Mouse (Mus musculus) midbrain, embryonic 16.5 days (tissue): ENCODE measurements at regions not wholly inside any gene's neighbourhood (a gene's known extent, or its start where the extent isn't known, plus 50 kb on each side); places are given as distances from the start of the nearest gene placed in this dataset.
A peak's percentile ranks its signal among the peaks of the same experiment; 100 is the strongest.

Experiments
- ATAC-seq: fragments of 200-750 bp; cut with Nextera tagmentation; 2 replicates; pipeline ENCODE4 v1.8.0; 2017; ENCODE audit warnings: moderate TSS enrichment
- H3K27ac ChIP-seq: fragments of 300-500 bp; sonication (generic); 2 replicates; pipeline ENCODE4 v1.5.1; 2014; ENCODE audit warnings: mild to moderate bottlenecking, low read length, mixed read lengths
- H3K27me3 ChIP-seq: fragments of 300-500 bp; sonication (generic); 2 replicates; pipeline ENCODE4 v1.6.1; 2014; ENCODE audit warnings: low read depth, low read length, mixed read lengths; ENCODE audit not compliant: control insufficient read depth, insufficient read depth
- H3K36me3 ChIP-seq: fragments of 300-500 bp; sonication (generic); 2 replicates; pipeline ENCODE4 v1.6.1; 2014; ENCODE audit warnings: mild to moderate bottlenecking, low read length, moderate library complexity, mixed read lengths; ENCODE audit not compliant: control insufficient read depth, insufficient read depth
- H3K4me1 ChIP-seq: fragments of 300-500 bp; sonication (generic); 2 replicates; pipeline ENCODE4 v1.6.1; 2014; ENCODE audit warnings: mild to moderate bottlenecking, low read length, mixed read lengths; ENCODE audit not compliant: control insufficient read depth, insufficient read depth
- H3K4me2 ChIP-seq: fragments of 300-500 bp; sonication (generic); 2 replicates; pipeline ENCODE4 v1.6.1; 2014; ENCODE audit warnings: mild to moderate bottlenecking, low read length, mixed read lengths
- H3K4me3 ChIP-seq: fragments of 300-500 bp; sonication (generic); 2 replicates; pipeline ENCODE4 v1.5.1; 2014; ENCODE audit warnings: low read depth, mild to moderate bottlenecking, low read length, moderate library complexity, mixed read lengths
- H3K9ac ChIP-seq: fragments of 300-500 bp; sonication (generic); 2 replicates; pipeline ENCODE4 v1.6.1; 2014; ENCODE audit warnings: low read depth, low read length, mixed read lengths
- H3K9me3 ChIP-seq: fragments of 300-500 bp; sonication (generic); replicated peaks from 2 replicates; pipeline ENCODE4 v1.6.1; 2014; ENCODE audit warnings: mild to moderate bottlenecking, low read length, mixed read lengths; ENCODE audit not compliant: control insufficient read depth, poor library complexity, severe bottlenecking
- WGBS: fragments of 180-500 bp; shearing (Covaris S2); extraction: QIAGEN DNeasy Blood & Tissue Kit; methylation state at CpG from one replicate; pipeline ENCODE4 v1.1.7; 2014; 5-methylcytosine and 5-hydroxymethylcytosine counted together

DNA sequence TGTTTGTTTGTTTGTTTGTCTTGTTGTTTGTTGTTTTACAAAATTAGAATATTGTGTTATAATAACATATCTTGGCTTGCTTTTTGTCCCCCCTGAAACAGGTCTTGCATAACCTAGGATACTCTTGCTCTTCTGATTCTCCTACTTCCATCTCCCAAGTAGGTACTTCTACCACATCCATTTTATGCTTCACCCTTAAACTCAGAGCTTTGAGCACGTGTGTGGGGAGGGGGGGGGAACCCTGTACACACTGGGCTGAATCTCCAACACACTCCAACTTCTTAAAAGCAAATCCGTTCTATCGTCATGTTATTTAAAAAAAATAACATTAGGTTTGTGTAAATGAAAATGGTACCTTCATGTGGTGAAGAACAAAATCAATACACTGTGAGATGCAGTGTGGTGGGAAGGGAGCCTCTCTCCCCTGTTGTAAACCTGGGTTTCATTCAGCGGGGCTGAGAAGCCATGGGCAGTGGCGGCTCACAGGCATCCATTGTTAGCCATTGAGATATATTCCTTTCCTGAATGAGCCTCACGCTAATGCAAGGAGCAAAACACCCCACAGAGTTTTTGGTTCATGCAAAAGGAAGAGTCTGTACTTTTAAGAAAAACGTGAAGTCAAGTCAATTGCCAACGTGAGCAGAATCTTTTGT, 93.6 kb upstream of the Efna5 start:
- Histone ChIP-seq H3K9ac (no peak overlapping the region), H3K36me3 (no peaks in the 10 kb centered on the region), H3K27me3 (no peaks in the 10 kb centered on the region), H3K9me3 (no peaks in the 10 kb centered on the region; the same call in none of the 2 replicates), H3K27ac (no peak overlapping the region), H3K4me3 (no peak overlapping the region), H3K4me1 (peaks cover 11% of the 10 kb centered on the region), H3K4me2 (no peak overlapping the region)
- 31% methylated on average over 8 of the region's 8 CpGs for WGBS
- ATAC-seq: no peak

- WGBS: 69% methylated on average over 6 of the region's 6 CpGs
- ATAC-seq: no peak
- no peaks in the 10 kb centered on the region for H3K36me3 ChIP-seq
- H3K4me1 ChIP-seq: no peaks in the 10 kb centered on the region
- H3K4me2 ChIP-seq: no peak overlapping the region
- no peaks in the 10 kb centered on the region for H3K27me3 ChIP-seq
- H3K9me3 ChIP-seq: no peaks in the 10 kb centered on the region; the same call in none of the 2 replicates
- no peak overlapping the region for H3K27ac ChIP-seq
- no peak overlapping the region for H3K4me3 ChIP-seq
- H3K9ac ChIP-seq: no peak overlapping the region
Observed at GRCm38 (mm10) chr17:62969025-62969424, 87.9 kb upstream of the Efna5 start.

DNA sequence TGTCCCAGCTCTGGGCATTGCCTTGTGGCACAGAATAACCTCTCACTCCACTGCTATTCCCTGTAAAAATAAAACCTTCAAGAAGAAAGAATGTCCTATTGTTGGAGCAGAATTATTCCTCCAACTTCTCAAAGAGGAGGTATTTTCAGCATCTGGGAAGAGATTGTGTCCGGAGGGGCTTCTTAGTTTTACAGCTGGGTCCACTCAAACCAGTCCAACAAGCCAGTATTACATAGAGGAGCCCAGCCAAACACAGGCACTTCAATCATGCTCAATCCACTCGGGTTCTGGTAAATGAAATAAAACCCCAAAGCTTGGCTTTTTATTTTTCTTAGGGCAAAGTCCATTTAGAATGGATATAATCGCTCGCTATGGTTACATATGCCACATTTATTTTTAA, 82.7 kb upstream of the Efna5 start:
- Histone ChIP-seq H3K4me1 (no peaks in the 10 kb centered on the region; the same call in 1 of the 2 replicates), H3K4me2 (no peak overlapping the region), H3K36me3 (no peaks in the 10 kb centered on the region), H3K9me3 (no peaks in the 10 kb centered on the region), H3K9ac (no peak overlapping the region), H3K27me3 (no peaks in the 10 kb centered on the region), H3K27ac (no peak overlapping the region), H3K4me3 (no peak overlapping the region)
- WGBS: 74% methylated on average over 4 of the region's 4 CpGs
- no peak for ATAC-seq

GRCm38 (mm10) chr17:62962292-62962618, 81.1 kb upstream of the Efna5 start:
- Histone ChIP-seq H3K4me2 (no peak overlapping the region), H3K27me3 (no peaks in the 10 kb centered on the region), H3K27ac (no peak overlapping the region), H3K4me1 (no peaks in the 10 kb centered on the region; the same call in 1 of the 2 replicates), H3K9me3 (no peaks in the 10 kb centered on the region), H3K4me3 (no peak overlapping the region), H3K9ac (no peak overlapping the region), H3K36me3 (no peaks in the 10 kb centered on the region)
- no peak for ATAC-seq
- WGBS: 90% methylated on average over 3 of the region's 3 CpGs

DNA sequence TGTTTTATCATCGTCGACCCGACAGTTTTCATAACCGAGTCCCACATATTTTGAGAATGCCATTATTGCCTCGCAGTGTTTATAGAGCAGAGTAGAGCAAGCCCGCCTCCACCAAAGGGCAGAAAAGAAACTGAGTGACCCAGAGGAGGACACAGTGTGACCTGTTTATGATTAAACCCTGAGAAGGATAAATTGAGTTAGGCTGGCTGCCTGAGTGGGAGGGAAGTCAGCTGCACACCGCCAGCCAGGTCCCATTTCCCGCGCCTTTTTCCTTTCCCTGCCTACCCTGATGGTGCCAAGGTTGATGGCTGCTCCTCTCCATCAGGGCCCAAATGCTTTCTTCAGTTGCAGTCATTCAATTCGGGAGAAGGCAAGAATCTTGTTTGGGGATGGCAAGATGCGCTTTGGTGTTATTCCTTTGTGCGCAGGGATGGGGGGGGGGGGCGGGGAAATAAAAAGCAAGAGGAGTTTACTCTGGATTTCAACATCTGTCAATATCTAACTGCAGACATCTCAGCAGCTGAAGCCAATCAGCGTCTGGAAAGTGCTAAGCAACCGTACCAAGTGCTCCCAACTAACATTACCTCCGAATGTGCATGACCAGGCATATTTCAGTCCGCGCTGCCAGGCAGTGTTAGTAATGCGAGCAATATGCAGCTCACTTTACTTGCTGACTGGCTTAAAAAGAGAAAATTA, 80.6 kb upstream of the Efna5 start:
- Histone ChIP-seq H3K27ac (no peak overlapping the region), H3K4me1 (no peaks in the 10 kb centered on the region; the same call in 1 of the 2 replicates), H3K4me3 (no peak overlapping the region), H3K9me3 (no peaks in the 10 kb centered on the region), H3K36me3 (no peaks in the 10 kb centered on the region), H3K27me3 (no peaks in the 10 kb centered on the region), H3K9ac (no peak overlapping the region), H3K4me2 (no peak overlapping the region)
- WGBS: 85% methylated on average over 19 of the region's 19 CpGs
- ATAC-seq: no peak

DNA sequence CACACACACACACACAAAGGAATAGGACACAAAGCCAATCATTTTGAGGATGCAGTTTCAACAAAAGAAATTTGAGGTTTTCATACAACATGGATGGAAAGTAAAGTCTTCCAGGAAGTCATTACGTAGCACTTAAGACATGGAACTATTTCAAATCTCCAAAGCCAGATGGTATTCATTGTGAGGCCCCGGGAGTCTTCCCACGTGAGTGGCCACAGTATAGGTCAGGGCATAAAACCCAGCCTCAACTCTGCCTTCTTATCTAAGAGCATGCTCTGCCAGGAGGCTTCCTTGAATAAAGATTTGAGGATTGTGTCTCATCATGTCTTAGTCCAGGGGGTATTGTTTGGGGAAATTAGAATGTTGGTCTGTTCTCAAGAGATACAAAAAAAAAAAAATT, 78.0 kb upstream of the Efna5 start:
- Histone ChIP-seq H3K9me3 (no peaks in the 10 kb centered on the region), H3K36me3 (no peaks in the 10 kb centered on the region), H3K4me1 (no peaks in the 10 kb centered on the region; the same call in 1 of the 2 replicates), H3K9ac (no peak overlapping the region), H3K27ac (no peak overlapping the region), H3K4me3 (no peak overlapping the region), H3K4me2 (no peak overlapping the region), H3K27me3 (no peaks in the 10 kb centered on the region)
- no peak for ATAC-seq
- 54% methylated on average over 3 of the region's 3 CpGs for WGBS

DNA sequence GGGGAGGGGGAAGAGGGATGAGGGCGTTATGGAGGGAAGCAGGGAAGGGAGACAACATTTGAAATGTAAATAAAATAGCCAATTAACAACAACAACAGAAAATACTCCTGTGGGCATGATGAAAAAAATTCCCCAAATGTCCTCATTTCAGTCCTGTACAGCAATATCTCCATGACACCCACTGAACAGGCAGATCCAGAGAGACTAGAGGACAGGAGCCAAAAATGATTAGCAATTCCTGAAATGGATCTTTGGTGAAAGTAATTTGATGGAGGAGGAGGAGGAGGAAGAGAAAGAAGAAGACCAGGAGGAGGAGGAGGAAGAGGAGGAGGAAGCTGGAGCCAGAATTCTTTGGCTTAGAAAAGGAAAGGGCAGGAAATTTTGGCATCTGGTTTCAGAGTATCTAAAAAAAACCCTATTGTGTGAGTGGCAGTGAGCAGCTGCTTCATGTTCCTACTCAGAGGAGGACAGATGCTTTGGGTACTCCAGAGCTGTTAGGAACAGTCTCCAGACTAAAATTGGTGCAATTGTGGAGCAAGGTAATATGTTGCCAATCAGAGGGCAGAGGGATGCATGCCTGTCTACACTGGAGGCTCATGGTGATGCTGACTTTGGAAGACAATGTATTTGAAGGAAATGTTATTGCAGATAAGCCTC, 66.5 kb upstream of the Efna5 start:
- no peak overlapping the region for H3K4me2 ChIP-seq
- no peaks in the 10 kb centered on the region for H3K9me3 ChIP-seq
- no peaks in the 10 kb centered on the region for H3K36me3 ChIP-seq
- no peaks in the 10 kb centered on the region for H3K27me3 ChIP-seq
- no peaks in the 10 kb centered on the region for H3K4me1 ChIP-seq
- WGBS: 75% methylated on average over 1 of the region's 1 CpGs
- no peak overlapping the region for H3K4me3 ChIP-seq
- H3K9ac ChIP-seq: no peak overlapping the region
- H3K27ac ChIP-seq: no peak overlapping the region
- ATAC-seq: no peak

GRCm38 (mm10) chr17:62940573-62941252, 59.6 kb upstream of the Efna5 start:
- Histone ChIP-seq H3K4me3 (no peak overlapping the region), H3K36me3 (no peaks in the 10 kb centered on the region), H3K4me2 (peak overlapping the region; percentile 44; the same call in 1 of the 2 replicates), H3K27ac (no peak overlapping the region), H3K9me3 (no peaks in the 10 kb centered on the region), H3K4me1 (peaks cover 11% of the 10 kb centered on the region), H3K9ac (no peak overlapping the region), H3K27me3 (no peaks in the 10 kb centered on the region)
- 16% methylated on average over 7 of the region's 7 CpGs for WGBS
- peak; percentile 84 for ATAC-seq
